Mouse (Mus musculus): ENCODE data around the gene Kcnn3.

The Kcnn3 gene

DNA sequence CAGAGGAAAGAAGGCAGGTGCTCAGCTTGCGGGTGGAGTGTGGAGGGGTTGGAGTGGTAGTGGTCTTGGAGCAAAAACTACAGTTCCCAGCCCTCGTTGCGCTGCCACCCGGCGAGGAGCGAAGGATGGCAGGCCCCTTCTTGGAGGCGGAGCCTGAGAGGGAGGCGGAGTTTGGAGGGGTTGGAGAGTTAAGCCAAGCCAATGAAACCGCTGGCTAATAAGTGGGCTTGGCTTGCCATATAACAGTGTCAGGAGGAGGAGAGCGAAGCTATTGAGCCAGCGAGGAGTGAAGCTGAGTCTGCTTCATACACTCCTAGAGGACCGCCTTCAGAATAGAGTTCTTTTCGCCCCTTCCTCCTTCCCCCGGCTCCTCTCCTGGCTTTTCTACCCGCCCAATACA, at the start of gene Kcnn3:
TSS of gene Kcnn3 (plus strand) at position 271 of the 400 bp plus-strand sequence.
- in situ Hi-C loops (cut with MboI, MseI), result no loop called here

DNA sequence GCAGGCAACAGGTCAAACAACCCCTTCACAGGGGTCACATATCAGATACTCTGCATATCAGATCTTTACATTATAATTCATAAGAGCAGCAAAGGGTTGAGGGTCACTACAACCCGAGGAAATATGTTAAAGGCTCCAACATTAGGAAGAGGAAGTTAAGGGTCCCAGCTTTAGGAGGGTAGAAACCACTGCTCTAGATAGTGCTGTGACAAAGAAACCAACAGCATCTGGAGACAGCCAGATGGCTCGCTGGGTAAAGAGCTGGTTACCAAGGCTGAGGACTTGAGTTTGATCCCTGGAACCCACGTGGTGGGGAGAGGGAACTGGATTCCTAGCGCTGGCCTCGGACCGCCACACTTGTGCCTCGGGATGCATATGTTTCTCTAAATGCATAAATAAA, 47.7 kb upstream of the Kcnn3 start:
- in situ Hi-C loops (cut with MboI, MseI), result no loop called here

DNA sequence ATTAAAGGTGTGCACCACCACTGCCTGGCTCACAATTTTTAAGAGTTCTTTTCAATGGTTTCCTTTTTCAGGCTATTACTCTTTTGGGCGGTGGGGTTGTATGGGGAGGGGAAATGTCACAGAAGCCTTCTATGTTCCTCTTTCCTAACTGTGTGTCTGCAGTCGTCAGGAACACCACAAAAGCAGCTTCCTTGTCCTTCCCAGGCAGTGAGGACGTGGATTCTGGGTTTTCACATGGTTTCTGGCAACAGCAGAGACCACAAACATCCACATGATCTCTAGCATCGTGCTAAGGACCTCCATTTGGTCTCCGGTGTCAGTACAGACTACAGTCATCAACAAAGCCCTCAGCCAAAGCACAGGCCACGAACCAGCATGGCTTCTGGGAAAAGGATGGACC, 46.1 kb upstream of the Kcnn3 start:
- in situ Hi-C loops (cut with MboI, MseI), result no loop called here

DNA sequence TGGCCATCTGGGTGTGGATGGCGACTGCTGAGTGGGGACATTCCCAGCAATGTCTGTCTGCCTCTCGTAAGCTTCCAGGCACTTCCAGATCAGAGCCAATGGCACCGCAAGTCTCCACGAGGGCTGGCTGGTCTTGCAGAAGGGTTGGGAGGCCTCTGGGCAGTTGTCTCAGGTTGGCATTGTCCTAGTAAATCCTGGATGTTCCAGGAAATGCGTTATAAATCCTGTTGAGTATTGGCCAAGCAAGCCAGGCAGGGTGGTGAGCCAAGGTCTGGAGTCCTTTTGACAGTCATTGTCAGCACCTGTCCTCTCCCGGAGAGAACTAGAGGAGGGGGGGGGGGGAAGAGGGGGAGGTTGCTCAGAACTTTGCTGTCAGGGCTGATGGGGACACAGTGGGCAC, 40.9 kb upstream of the Kcnn3 start:
- in situ Hi-C loops (cut with MboI, MseI), result no loop called here

DNA sequence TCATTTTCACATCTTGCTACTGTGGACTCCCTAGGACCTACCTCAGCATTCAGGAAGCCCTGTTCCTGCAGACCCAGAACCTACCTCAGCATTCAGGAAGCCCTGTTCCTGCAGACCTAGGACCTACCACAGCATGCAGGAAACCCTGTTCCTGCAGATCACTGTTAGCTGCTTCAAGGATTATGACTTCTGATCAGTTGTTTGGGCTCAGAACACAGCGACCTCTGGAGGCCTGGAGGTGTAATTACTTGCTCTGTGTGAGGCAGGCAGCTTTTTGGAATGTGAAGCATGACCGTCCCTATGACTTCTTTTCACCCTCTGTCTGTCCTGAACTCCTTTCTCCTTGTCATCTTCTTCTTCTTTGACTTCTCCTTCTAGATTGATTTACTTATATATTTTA, 38.5 kb upstream of the Kcnn3 start:
- in situ Hi-C loops (cut with MboI, MseI), result loop anchor here (5.0 to 10.0 kb wide), 3 partner anchors 34 to 164 kb away; partner anchors contain the start of gene Adam15 (in 2 of the 2)

DNA sequence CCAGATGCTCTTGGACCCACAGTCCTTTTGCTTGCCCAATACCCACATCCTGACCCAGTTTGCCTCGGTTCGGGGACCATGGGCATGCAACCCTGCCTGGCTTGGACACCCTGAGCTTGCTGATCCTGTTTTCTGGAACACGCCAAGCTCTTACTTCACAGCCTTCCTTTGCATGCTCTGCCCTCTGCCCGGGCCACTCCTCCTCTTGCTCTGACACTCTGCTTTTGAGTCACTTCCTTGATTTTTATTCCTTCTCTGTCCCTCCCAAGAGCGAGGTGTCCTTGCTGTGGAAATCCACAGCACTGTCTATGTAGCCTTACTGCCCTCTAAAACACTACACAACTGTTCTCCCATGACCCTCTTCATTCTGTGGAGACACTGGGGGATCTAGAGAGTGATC, 37.7 kb upstream of the Kcnn3 start:
- in situ Hi-C loops (cut with MboI, MseI), result loop anchor here (5.0 to 10.0 kb wide), 3 partner anchors 35 to 165 kb away; partner anchors contain the start of gene Adam15 (in 2 of the 2)

DNA sequence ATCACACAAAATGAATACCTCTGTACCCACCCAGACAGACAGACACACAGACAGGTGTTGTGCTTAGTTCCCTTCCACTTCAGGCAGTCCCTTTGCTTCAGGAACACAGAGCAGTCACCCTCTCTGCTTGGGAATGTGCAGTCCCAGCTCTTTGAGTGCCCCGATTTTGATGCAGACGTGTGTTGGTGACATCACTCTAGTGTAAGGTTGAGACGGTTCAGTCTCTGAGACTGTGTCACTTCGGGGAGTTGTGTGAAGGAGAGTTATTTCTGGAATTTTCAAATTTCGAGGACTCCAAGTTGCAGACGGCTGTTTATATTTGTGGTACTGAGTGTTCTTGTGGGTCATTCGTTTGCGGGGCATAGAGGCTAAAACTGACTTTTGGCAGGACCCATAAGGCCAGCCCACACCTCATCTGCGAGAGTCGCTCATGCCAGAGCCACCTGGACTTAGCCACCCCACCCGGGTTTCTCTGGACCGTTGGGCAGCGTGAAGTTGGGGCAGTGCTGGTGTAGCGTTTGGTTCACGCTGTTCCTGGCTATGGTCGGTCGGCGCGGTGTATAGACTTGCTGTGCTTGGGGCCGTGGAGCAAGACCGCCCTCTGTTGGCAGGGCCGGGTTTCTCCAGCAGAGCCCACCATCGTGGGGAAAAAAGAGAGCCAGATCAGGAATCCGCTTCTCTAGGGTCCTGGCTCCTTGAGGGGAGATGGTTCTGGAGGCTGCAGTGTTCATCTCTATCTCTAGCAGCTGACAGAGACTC, 35.0 kb upstream of the Kcnn3 start:
- in situ Hi-C loops (cut with MboI, MseI), result loop anchor here (5.0 to 10.0 kb wide), 3 partner anchors 38 to 168 kb away; partner anchors contain the start of gene Adam15 (in 2 of the 2)

DNA sequence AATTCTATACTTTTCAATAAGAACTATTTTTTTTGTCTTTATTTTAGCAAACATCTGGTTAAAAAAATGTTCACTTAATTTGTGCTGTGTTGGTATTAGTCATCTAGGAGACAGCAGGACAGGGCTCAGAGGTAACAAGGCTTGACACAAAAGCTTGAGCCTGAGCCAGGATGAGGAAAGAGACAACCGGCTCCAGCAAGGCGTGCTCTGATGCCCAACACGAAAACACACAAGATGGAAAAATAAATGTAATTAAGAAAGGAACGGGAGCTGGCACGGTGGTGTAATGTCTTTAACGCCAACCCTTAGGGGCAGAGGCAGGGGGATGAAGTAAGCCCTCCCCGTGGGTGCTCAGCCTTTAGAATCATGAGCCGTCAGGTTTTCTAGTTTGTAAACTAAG, 33.9 kb upstream of the Kcnn3 start:
- in situ Hi-C loops (cut with MboI, MseI), result loop anchor here (10.0 kb wide), 1 partner anchor 141 kb away; the partner anchor contains the start of gene Adam15 (in 2 of the 2)

DNA sequence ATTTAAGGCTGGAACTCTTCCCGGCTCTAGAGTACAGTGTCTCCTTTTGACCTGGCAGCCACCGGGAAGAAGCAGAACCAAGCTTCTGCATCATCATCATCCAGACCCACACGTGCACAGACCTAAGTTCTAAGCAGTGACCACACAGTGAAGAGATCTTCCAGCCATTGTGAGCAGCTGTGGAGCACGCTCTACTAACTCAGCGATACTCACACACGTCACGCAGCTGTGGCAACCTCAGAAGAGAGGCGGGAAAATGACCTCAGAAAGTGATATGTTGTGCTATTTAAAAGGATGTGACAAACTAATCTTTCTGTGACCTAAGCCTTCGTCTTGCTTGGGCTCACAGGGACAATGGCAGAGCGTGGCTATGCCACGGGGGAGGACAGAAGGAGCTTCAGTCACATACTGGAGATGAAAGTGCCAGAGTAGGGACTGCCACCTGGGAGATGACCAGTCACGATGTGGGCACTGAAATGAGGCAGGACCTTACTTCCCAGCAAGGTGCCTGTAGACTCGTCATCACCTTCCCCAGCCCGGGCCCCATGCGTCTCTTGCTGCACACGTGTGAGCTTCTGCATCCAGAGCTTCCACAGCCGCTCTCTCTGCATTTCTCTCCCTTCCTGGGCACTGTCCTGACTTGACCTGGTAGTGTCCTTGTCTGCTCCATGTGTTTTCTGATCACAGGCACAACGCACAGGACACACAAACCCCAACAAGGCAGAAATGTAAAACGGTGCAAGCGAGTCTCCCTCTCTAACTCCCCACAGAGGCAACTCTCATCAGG, 32.9 kb upstream of the Kcnn3 start:
- in situ Hi-C loops (cut with MboI, MseI), result loop anchor here (10.0 kb wide), 1 partner anchor 142 kb away; the partner anchor contains the start of gene Adam15 (in 2 of the 2)

DNA sequence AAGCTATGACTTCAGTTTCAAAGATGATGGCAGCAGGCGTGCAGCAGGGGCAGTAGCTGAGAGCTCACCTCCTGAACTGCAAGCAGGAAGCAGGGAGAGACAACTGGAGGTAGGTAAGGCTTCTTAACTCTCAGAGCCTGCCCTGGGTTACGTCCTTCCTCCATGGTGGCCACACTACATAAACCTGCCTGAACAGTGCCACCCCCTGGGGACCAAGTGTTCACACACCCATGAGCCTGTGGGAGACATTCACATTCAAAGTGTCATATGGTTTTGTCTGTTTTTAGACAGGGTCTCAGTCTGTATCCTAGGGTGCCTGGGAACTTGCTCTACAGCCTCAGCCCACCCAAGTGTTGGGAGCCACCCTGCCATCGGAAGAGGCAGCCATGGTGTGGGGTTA, 29.2 kb upstream of the Kcnn3 start:
- in situ Hi-C loops (cut with MboI, MseI), result no loop called here

DNA sequence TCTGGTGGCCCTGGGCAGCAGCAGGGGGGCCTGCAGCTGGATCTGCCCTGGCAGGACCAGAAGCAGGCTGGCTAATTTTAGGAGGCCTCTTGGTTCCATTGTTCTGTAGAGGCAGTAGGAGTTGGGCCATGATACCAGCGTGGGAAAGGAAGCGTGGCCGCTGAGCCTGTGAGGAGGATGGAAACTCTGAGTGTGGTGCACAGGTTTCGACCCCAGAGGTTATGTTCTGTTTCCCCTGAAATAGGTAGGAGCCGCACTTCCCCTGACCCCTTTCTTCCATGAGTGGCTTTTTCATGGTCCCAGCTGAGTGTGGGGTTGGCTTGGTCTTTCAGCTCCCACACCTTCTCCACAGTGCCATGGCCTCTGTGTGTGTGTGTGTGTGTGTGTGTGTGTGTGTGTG, 28.4 kb upstream of the Kcnn3 start:
- in situ Hi-C loops (cut with MboI, MseI), result no loop called here

DNA sequence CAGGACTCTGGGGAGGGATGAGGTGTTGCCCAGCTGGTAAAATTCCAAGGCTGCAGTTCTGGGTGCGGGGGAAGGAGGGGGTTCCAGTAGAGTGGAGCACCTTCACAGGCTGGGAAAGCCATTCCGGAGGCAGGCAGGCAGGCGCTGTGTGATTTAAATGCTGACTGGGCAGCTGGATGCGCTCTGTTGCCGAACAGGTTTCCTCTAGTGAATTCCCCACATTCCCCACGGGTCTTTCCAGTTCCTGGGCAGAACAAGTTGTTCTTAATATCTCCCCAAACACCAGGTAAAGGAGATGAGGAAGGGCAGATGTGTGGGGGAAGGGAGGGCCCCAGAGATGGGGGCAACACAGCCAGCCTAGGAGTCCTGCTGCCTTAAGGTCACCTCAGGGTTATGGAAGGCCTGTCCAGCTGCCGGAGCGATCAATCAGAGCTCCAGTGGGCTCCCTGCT, 27.2 kb upstream of the Kcnn3 start:
- in situ Hi-C loops (cut with MboI, MseI), result no loop called here

DNA sequence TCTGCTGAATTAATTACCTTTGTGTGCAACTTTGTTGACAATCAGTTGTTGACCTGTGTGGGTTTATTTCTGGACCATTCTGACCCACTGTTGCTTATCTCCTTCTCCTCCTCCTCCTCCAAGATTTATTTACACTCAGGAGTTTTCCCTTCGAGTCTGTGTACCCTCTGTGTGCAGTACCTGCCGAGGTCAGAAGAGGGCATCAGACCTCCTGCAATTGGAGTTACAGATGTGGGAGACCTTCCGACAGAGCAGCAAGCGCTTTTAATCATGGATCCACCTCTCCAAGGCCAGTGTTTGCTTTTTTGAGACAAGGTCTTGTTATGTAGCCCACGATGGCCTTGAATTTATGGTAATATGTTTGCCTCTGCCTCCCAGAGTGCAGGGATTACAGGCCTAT, 25.3 kb upstream of the Kcnn3 start:
- in situ Hi-C loops (cut with MboI, MseI), result no loop called here

DNA sequence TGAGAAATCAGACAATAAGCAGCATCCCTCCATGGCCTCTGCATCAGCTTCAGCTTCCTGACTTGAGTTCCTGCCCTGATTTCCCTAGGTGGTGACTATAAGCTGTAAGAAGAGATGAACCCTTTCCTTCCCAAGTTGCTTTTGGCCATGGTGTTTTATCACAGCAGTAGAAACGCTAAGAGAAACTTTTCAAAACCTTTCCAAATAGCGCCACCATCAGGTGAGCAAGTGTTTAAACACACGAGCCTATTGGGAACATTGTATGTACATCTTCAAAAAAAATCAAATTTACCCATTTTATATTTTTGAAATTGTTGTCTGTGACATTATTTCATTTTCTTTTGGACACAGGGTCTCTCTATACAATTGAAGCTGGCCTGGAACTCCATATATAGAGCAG, 23.6 kb upstream of the Kcnn3 start:
- in situ Hi-C loops (cut with MboI, MseI), result no loop called here

DNA sequence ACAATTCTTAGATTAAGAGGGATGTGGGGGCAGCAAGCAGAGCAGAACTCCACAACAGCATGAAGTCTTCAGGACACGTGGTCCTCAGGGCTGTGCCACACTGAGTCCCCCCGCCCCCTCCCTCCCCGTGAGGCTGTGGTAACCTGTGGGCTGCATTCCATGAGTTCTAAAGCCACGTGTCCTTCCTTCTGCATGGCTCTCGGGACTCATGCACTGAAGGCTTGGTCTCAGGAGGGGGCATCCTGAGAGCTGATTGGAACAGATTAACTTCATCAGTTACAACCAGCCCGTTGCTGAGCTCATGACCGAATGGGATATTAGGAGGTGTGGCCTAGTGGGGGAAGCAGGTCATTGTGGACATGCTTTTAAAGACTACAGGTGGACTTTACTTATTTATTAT, 20.3 kb upstream of the Kcnn3 start:
- in situ Hi-C loops (cut with MboI, MseI), result no loop called here

DNA sequence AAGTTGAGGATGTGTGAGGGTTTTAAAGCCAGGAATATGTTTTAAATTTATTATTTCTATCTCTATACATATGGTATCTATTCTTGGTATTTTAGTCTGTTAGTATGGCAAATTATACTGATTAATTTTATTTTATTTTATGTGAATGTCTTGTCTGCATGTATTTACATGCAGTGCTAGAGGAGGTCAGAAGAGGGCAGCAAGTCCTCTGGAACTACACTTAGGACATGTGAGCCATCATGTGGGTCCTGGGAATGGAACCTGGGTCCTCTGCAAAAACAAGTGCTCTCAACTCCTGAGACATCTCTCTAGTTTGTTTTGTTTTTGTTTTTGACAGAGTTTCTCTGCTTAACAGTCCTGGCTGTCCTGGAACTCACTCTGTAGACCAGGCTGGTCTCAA, 18.5 kb upstream of the Kcnn3 start:
- in situ Hi-C loops (cut with MboI, MseI), result no loop called here

DNA sequence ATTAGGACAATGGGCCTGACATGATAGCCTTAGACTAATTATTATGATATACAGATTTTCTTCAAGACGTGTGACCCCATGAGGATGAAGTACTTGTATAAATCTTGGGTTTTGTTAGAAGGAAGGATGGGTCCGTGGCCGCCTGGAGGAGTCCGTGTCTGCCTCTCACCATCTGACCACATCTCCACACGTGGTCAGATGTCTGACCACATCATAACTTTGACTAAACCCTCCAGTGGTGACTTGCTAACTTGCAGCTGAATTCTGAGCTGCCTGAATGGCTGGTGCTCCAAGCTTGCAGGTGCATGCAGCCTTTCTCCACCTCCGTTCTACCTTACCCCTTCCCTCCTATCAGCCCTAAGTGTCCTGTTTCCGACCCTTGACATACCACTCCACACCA, 17.4 kb upstream of the Kcnn3 start:
- in situ Hi-C loops (cut with MboI, MseI), result no loop called here

DNA sequence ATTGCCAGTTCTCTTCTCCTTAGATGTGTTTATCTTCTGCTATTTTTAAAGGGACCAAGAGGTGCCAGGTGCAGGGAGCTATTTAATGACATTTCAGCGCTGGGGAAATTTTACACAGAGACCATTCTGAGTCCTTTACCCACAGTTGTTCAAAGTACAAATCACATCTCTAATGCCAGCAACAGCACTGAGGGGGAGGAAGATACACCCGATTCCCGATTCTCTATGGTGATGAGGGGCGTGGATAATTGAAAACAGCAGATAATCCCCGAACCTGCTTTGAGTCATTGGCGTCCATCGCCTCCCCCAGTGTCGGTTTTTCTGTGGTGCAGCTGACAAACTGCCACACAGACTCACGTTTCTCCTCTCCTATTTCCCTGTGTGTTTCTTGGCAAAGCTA, 11.9 kb upstream of the Kcnn3 start:
- in situ Hi-C loops (cut with MboI, MseI), result no loop called here

DNA sequence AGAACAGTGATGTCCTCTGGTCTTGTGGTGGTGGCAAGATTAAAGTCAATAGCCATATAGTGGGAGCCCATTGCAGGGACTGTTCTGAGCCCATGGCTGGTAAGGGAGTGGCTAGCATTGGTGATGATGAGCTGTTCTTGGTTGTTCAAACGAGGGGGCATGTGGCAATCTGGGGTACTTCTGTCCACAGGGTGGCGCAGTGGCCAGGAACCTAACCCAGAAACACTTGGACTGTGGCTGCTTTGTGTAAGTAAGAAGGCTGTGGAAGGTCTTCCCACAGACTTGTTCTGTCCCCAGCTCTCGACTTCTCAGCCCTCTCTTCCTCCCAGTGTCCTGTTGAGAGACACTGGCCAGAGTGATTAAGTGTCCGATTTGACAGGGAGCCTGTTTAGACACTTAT, 9.0 kb upstream of the Kcnn3 start:
- in situ Hi-C loops (cut with MboI, MseI), result loop anchor here in 1 of 2 experiments (5.0 kb wide), 1 partner anchor 394 kb away; no protein-coding TSS in a partner anchor

DNA sequence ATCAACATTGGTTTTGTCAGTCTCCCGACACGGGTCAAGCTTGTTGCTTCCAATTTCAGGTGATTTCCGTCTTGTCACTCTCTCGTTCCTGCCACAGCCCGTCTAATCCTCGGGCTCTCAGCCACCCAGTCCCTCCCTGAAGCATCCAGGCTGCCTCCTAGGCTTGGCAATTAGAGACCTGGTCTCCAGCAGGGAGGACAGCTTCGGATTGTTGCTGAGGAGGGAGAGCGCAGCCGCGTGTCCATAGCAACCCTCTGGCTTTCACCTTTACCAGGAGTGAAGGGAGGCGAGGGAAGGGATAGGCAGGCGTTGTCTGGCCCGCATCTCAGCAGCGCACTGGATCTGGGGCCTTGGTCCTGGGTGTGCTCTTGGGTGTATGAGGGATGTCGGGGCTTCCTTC, 8.6 kb upstream of the Kcnn3 start:
- in situ Hi-C loops (cut with MboI, MseI), result loop anchor here in 1 of 2 experiments (5.0 kb wide), 1 partner anchor 394 kb away; no protein-coding TSS in a partner anchor

DNA sequence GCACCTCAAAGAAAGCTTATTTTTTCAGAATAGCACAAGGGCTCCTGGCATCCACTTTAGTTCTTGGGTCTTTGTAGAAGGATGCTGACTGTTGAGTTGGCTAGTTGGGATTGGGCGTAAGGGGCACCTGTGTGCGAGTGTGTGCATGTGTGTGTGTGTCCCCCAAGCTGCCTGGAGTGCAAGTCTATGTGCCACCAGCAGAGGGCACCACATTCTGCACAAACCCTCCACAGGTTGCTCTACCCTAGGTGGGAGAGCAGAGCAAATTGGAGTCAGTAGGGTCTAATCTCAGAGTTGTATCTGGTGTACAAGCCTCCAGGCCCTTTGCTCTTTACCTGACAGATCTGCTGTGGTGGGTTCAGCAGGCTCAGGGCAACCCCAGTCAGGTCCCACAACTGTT, 7.7 kb upstream of the Kcnn3 start:
- in situ Hi-C loops (cut with MboI, MseI), result loop anchor here in 1 of 2 experiments (5.0 kb wide), 1 partner anchor 395 kb away; no protein-coding TSS in a partner anchor

DNA sequence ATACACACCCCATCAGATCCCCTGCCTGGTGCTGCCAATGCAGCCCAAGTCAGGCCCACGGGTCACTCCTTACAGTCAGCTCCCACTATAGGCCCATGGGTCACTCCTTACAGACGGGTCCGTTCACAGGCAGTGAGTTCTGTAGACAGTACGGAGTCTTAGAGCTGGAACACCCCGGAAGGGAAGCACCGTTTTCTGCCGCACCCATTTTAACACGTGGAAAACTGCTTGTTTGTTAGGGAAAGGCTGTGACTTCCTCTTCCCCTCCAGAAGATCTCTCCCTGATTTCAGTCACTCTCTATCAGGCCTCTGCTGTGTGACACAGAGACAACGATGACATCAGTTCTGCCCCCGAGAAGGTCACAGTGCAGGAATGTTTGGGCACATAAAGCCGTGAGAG, 4.5 kb upstream of the Kcnn3 start:
- in situ Hi-C loops (cut with MboI, MseI), result no loop called here
